Mouse (Mus musculus) stomach, embryonic 14.5 days (tissue): Measurements from ENCODE around the gene Ap5z1. TPM values are rescaled to one million over a fixed set of nuclear protein-coding genes. Genes with fewer than 3 reads are reported as not detected.

Experiments
- ATAC-seq: fragments of 200-750 bp; cut with Nextera tagmentation; 2 replicates; pipeline ENCODE4 v1.8.0; 2017; ENCODE audit warnings: low read depth, moderate TSS enrichment; ENCODE audit not compliant: insufficient number of reproducible peaks, insufficient read depth, low FRiP score
- H3K27ac ChIP-seq: fragments of 300-500 bp; sonication (generic); 2 replicates; pipeline ENCODE4 v1.5.1; 2014; ENCODE audit warnings: mild to moderate bottlenecking, low read length, moderate library complexity, mixed read lengths
- H3K27me3 ChIP-seq: fragments of 300-500 bp; sonication (generic); 2 replicates; pipeline ENCODE4 v1.6.1; 2014; ENCODE audit warnings: low read length, control low read depth, mixed read lengths; ENCODE audit not compliant: control insufficient read depth, insufficient read depth
- H3K36me3 ChIP-seq: fragments of 300-500 bp; sonication (generic); 2 replicates; pipeline ENCODE4 v1.6.1; 2014; ENCODE audit warnings: mild to moderate bottlenecking, control low read depth, low read length, moderate library complexity, mixed read lengths; ENCODE audit not compliant: control insufficient read depth, insufficient read depth
- H3K4me1 ChIP-seq: fragments of 300-500 bp; sonication (generic); 2 replicates; pipeline ENCODE4 v1.6.1; 2014; ENCODE audit warnings: low read length, control low read depth, mixed read lengths; ENCODE audit not compliant: control insufficient read depth, insufficient read depth
- H3K4me2 ChIP-seq: fragments of 300-500 bp; sonication (generic); replicated peaks from 2 replicates; pipeline ENCODE4 v1.6.1; 2014; ENCODE audit warnings: low read depth, low read length, control low read depth
- H3K4me3 ChIP-seq: fragments of 300-500 bp; sonication (generic); 2 replicates; pipeline ENCODE4 v1.5.1; 2014; ENCODE audit warnings: low read depth, low read length, control low read depth
- H3K9ac ChIP-seq: fragments of 300-500 bp; sonication (generic); replicated peaks from 2 replicates; pipeline ENCODE4 v1.6.1; 2014; ENCODE audit warnings: low read depth, mild to moderate bottlenecking, control low read depth, low read length, moderate library complexity, mixed read lengths
- H3K9me3 ChIP-seq: fragments of 300-500 bp; sonication (generic); 2 replicates; pipeline ENCODE4 v1.6.1; 2016; ENCODE audit warnings: low read depth, low read length, control low read depth; ENCODE audit not compliant: control insufficient read depth
- WGBS: fragments of 180-500 bp; shearing (Covaris S2); extraction: QIAGEN DNeasy Blood & Tissue Kit; methylation state at CpG from one replicate; pipeline ENCODE4 v1.1.7; 2014; 5-methylcytosine and 5-hydroxymethylcytosine counted together
- polyA plus RNA-seq: library from polyadenylated mRNA; unstranded; fragments of >200 nt; fragmentation: Nextera tagmentation; extraction: Ambion mirVana; gene quantifications from 2 replicates; pipeline ENCODE4 v1.2.1, GENCODE M21; 2014

Ap5z1 gene
- polyA plus RNA-seq, 1 experiment from 2014 or later, result 11.0 TPM

DNA sequence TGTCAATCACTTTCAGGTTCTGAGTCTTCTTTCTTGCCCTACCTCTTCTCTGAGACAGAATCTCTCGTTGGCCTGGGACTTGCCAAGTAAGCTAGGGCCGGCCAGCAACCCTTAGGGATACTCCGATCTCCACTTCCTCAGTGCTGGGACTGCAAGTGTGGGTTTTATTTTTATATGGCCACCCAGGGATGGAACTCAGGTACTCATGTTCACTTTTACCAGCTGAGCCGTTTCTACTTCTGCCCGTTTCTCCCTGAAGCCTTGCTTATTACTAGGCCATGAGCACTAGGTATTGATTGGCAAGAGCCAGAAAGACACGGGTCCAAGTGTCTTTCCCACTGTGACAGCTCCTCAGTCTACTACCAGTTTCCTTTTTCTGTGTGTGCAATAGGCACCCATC is 733 bp upstream of the Ap5z1 start:
- H3K9me3 ChIP-seq, result no peaks in the 10 kb centered on the region
- H3K36me3 ChIP-seq, result peaks cover 22% of the 10 kb centered on the region
- no peaks in the 10 kb centered on the region for H3K27me3 ChIP-seq
- 85% methylated on average over 6 of the region's 6 CpGs for WGBS
- peak overlapping the region; percentile 21; the same call in 1 of the 2 replicates for H3K9ac ChIP-seq
- H3K27ac ChIP-seq, result peak overlapping the region; percentile 87; the same call in 1 of the 2 replicates
- peaks cover 5% of the 10 kb centered on the region; the same call in 1 of the 2 replicates for H3K4me1 ChIP-seq
- H3K4me3 ChIP-seq, result peak overlapping the region; percentile 75; the same call in 1 of the 2 replicates
- no peak for ATAC-seq
- H3K4me2 ChIP-seq, result peak overlapping the region; percentile 70; the same call in 1 of the 2 replicates

GRCm38 (mm10) chr5:142468375-142468774 is 4.6 kb downstream of the Ap5z1 start:
- Histone ChIP-seq H3K36me3 (peaks cover 12% of the 10 kb centered on the region; the same call in 1 of the 2 replicates), H3K4me3 (no peak overlapping the region), H3K9me3 (no peaks in the 10 kb centered on the region), H3K4me1 (peaks cover 5% of the 10 kb centered on the region; the same call in 1 of the 2 replicates), H3K27me3 (no peaks in the 10 kb centered on the region), H3K4me2 (no peak overlapping the region), H3K9ac (no peak overlapping the region), H3K27ac (no peak overlapping the region)
- no peak for ATAC-seq
- 87% methylated on average over 13 of the region's 13 CpGs for WGBS

- Histone ChIP-seq H3K4me3 (no peak overlapping the region), H3K4me1 (peaks cover 2% of the 10 kb centered on the region; the same call in 1 of the 2 replicates), H3K27me3 (no peaks in the 10 kb centered on the region), H3K9me3 (no peaks in the 10 kb centered on the region), H3K36me3 (peaks cover 12% of the 10 kb centered on the region; the same call in 1 of the 2 replicates), H3K27ac (no peak overlapping the region), H3K9ac (no peak overlapping the region), H3K4me2 (no peak overlapping the region)
- WGBS, result 90% methylated on average over 11 of the region's 11 CpGs
- no peak for ATAC-seq
These were observed 6.1 kb downstream of the Ap5z1 start for GRCm38 (mm10) chr5:142469796-142470195.

DNA sequence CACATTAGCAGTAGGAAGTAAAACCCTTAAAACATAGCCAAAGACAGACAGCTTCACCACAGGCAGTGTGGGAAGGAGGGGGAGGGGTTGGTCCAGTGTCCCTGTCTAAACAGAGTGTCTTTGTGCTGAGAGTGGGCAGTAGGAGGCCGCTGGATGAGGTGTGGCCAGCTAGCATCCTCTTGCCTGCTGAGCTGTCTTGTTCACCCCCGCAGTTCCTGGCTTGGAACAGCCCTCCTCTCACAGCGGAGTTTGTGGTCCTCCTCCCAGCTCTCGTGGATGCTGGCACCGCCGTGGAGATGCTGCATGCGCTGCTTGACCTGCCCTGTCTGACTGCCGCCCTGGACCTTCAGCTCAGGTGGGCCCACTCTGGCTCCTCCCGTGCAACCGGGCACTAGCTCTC is 10.0 kb downstream of the Ap5z1 start:
- Histone ChIP-seq H3K4me2 (no peak overlapping the region), H3K27ac (no peak overlapping the region), H3K36me3 (peaks cover 5% of the 10 kb centered on the region; the same call in 1 of the 2 replicates), H3K4me3 (no peak overlapping the region), H3K9ac (no peak overlapping the region), H3K27me3 (no peaks in the 10 kb centered on the region), H3K9me3 (no peaks in the 10 kb centered on the region), H3K4me1 (no peaks in the 10 kb centered on the region)
- 69% methylated on average over 10 of the region's 10 CpGs for WGBS
- ATAC-seq, result no peak; the same call in 1 of the 2 replicates

- Histone ChIP-seq H3K9me3 (no peaks in the 10 kb centered on the region), H3K4me1 (no peaks in the 10 kb centered on the region), H3K27ac (no peak overlapping the region), H3K9ac (no peak overlapping the region), H3K27me3 (no peaks in the 10 kb centered on the region), H3K4me3 (no peak overlapping the region), H3K36me3 (no peaks in the 10 kb centered on the region), H3K4me2 (no peak overlapping the region)
- ATAC-seq, result no peak
- WGBS, result 84% methylated on average over 7 of the region's 7 CpGs
These were observed 11.9 kb downstream of the Ap5z1 start for GRCm38 (mm10) chr5:142475669-142476068.

- H3K4me2 ChIP-seq, result no peak overlapping the region
- 89% methylated on average over 12 of the region's 12 CpGs for whole genome bisulfite sequencing
- ATAC-seq, result no peak
- H3K27ac ChIP-seq, result no peak overlapping the region
- H3K4me3 ChIP-seq, result no peak overlapping the region
- no peaks in the 10 kb centered on the region for H3K4me1 ChIP-seq
- no peaks in the 10 kb centered on the region for H3K36me3 ChIP-seq
- H3K9ac ChIP-seq, result no peak overlapping the region
- H3K27me3 ChIP-seq, result no peaks in the 10 kb centered on the region
- H3K9me3 ChIP-seq, result no peaks in the 10 kb centered on the region
These were observed 13.6 kb downstream of the Ap5z1 start for GRCm38 (mm10) chr5:142477346-142477745.

DNA sequence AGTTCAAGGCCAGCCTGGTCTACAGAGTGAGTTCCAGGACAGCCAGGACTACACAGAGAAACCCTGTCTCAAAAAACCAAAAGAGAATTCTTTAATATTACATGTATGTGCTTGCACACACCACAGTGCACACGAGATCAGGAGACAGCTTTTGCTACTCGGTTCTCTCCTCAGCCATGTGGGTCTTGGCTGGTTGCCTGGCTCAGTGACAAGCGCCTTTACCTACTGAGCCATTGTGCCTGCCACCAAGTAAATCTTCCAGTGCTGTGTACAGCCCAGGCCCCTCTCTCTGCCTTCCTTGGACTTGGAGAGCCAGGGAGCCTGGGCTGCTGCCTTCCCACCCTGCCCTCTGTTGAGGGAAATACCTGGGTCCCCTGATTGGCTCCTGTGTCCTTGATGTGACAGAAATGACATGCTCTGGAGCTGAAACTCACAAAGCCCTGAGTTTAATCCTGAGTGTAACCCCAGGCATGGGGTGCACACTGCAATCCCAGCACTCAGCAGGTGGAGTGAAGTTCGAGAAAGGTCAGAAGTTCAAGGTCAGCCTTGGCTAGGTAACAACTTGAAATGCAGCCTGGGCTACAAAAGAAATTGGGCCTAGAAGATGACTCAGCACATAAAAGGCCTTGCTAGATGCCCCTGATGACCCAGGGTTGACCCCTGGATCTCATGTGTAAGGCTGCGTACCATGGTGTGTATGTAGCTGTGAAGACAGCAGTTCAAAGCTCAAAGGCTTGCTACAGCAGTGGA is 14.3 kb downstream of the Ap5z1 start:
- H3K27me3 ChIP-seq, result no peaks in the 10 kb centered on the region
- ATAC-seq, result no peak

GRCm38 (mm10) chr5:142478829-142479435 is 15.2 kb downstream of the Ap5z1 start:
- peak; percentile 57; the same call in 1 of the 2 replicates for ATAC-seq
- 0 out of 2 replicates have a peak overlapping the region, but pooled peaks have one; percentile 26 for H3K4me2 ChIP-seq
- WGBS, result 26% methylated on average over 17 of the region's 17 CpGs
- H3K4me3 ChIP-seq, result peak overlapping the region; percentile 6; the same call in 1 of the 2 replicates
- H3K9me3 ChIP-seq, result no peaks in the 10 kb centered on the region
- no peaks in the 10 kb centered on the region for H3K36me3 ChIP-seq
- H3K9ac ChIP-seq, result no peak overlapping the region
- H3K4me1 ChIP-seq, result no peaks in the 10 kb centered on the region
- no peaks in the 10 kb centered on the region for H3K27me3 ChIP-seq
- H3K27ac ChIP-seq, result no peak overlapping the region

More for the DNA sequence above, 14.3 kb downstream of the Ap5z1 start:
- Histone ChIP-seq H3K4me1 (no peaks in the 10 kb centered on the region), H3K4me3 (no peak overlapping the region), H3K9ac (no peak overlapping the region), H3K4me2 (no peak overlapping the region), H3K9me3 (no peaks in the 10 kb centered on the region), H3K27ac (no peak overlapping the region), H3K36me3 (no peaks in the 10 kb centered on the region)
- WGBS, result 89% methylated on average over 5 of the region's 5 CpGs
